Mouse (Mus musculus) kidney, embryonic 16.5 days (tissue): ENCODE measurements around the gene Frrs1. TPM values are rescaled to one million over a fixed set of nuclear protein-coding genes. Genes with fewer than 3 reads are reported as not detected.

Experiments
- ATAC-seq: fragments of 200-750 bp; cut with Nextera tagmentation; 2 replicates; pipeline ENCODE4 v1.8.0; 2017; ENCODE audit warnings: moderate TSS enrichment; ENCODE audit not compliant: low FRiP score, low TSS enrichment
- H3K27ac ChIP-seq: fragments of 300-500 bp; sonication (generic); 2 replicates; pipeline ENCODE4 v1.5.1; 2014; ENCODE audit warnings: low read length
- H3K27me3 ChIP-seq: fragments of 300-500 bp; sonication (generic); 2 replicates; pipeline ENCODE4 v1.6.1; 2014; ENCODE audit warnings: low read length, control low read depth, mixed read lengths; ENCODE audit not compliant: insufficient read depth
- H3K36me3 ChIP-seq: fragments of 300-500 bp; sonication (generic); 2 replicates; pipeline ENCODE4 v1.6.1; 2014; ENCODE audit warnings: low read length, control low read depth, mixed read lengths; ENCODE audit not compliant: insufficient read depth
- H3K4me1 ChIP-seq: fragments of 300-500 bp; sonication (generic); 2 replicates; pipeline ENCODE4 v1.6.1; 2014; ENCODE audit warnings: low read length, control low read depth, mixed read lengths; ENCODE audit not compliant: insufficient read depth
- H3K4me2 ChIP-seq: fragments of 300-500 bp; sonication (generic); replicated peaks from 2 replicates; pipeline ENCODE4 v1.6.1; 2014; ENCODE audit warnings: low read depth, low read length
- H3K4me3 ChIP-seq: fragments of 300-500 bp; sonication (generic); 2 replicates; pipeline ENCODE4 v1.5.1; 2014; ENCODE audit warnings: mild to moderate bottlenecking, low read length
- H3K9ac ChIP-seq: fragments of 300-500 bp; sonication (generic); replicated peaks from 2 replicates; pipeline ENCODE4 v1.6.1; 2014; ENCODE audit warnings: low read length
- H3K9me3 ChIP-seq: fragments of 300-500 bp; sonication (generic); 2 replicates; pipeline ENCODE4 v1.6.1; 2016; ENCODE audit warnings: low read length, control low read depth
- WGBS: fragments of 180-500 bp; shearing (Covaris S2); extraction: QIAGEN DNeasy Blood & Tissue Kit; methylation state at CpG from one replicate; pipeline ENCODE4 v1.1.7; 2014; 5-methylcytosine and 5-hydroxymethylcytosine counted together
- polyA plus RNA-seq: library from polyadenylated mRNA; unstranded; fragments of >200 nt; fragmentation: Nextera tagmentation; extraction: Ambion mirVana; gene quantifications from 2 replicates; pipeline ENCODE4 v1.2.1, GENCODE M21; 2015

Frrs1 gene
- polyA plus RNA-seq, 1 experiment from 2014 or later = 22.4 TPM

GRCm38 (mm10) chr3:116953366-116953765 lies 94.1 kb downstream of the Frrs1 start:
- no peak for ATAC-seq
- H3K27ac ChIP-seq = no peak overlapping the region
- no peaks in the 10 kb centered on the region for H3K27me3 ChIP-seq
- 81% methylated on average over 6 of the region's 6 CpGs for WGBS
- H3K9ac ChIP-seq = no peak overlapping the region
- no peak overlapping the region for H3K4me2 ChIP-seq
- no peaks in the 10 kb centered on the region for H3K36me3 ChIP-seq
- H3K4me1 ChIP-seq = no peaks in the 10 kb centered on the region
- H3K9me3 ChIP-seq = no peaks in the 10 kb centered on the region
- H3K4me3 ChIP-seq = no peak overlapping the region

- H3K27me3 ChIP-seq = no peaks in the 10 kb centered on the region
These were observed 95.8 kb downstream of the Frrs1 start for GRCm38 (mm10) chr3:116955061-116955460.

More at GRCm38 (mm10) chr3:116955061-116955460, 95.8 kb downstream of the Frrs1 start:
- no peaks in the 10 kb centered on the region for H3K9me3 ChIP-seq
- 71% methylated on average over 6 of the region's 6 CpGs for WGBS
- no peaks in the 10 kb centered on the region for H3K4me1 ChIP-seq
- H3K9ac ChIP-seq = no peak overlapping the region
- no peak overlapping the region for H3K4me3 ChIP-seq
- H3K4me2 ChIP-seq = no peak overlapping the region
- H3K27ac ChIP-seq = no peak overlapping the region
- no peaks in the 10 kb centered on the region for H3K36me3 ChIP-seq
- ATAC-seq = no peak

Other genes starting within 250 kb of the Frrs1 start
- gene Trmt13, start 244.9 kb upstream of the Frrs1 start, polyA plus RNA-seq = 22.5 and 28.1 TPM in 2 replicates
- gene Mfsd14a, start 196.8 kb upstream of the Frrs1 start, polyA plus RNA-seq = 104 TPM in 2 replicates
- 0.37 TPM in 1 of 2 replicates, not detected in the other for gene Gm43191, start 178.2 kb upstream of the Frrs1 start, polyA plus RNA-seq
- gene Slc35a3, start 146.6 kb upstream of the Frrs1 start, polyA plus RNA-seq = 18.2 and 18.4 TPM in 2 replicates
- 18.1 and 20.6 TPM in 2 replicates for gene Agl, start 51.3 kb upstream of the Frrs1 start, polyA plus RNA-seq
- gene 4930455H04Rik, start 108.8 kb downstream of the Frrs1 start, polyA plus RNA-seq = not detected in 2 replicates
- 2.5 and 2.8 TPM in 2 replicates for gene Palmd, start 109.5 kb downstream of the Frrs1 start, polyA plus RNA-seq